Mouse (Mus musculus): ENCODE results near the gene Hexa. TPM values are rescaled to one million over a fixed set of nuclear protein-coding genes. Genes with fewer than 3 reads are reported as not detected.

Hexa gene
- polyA plus RNA-seq (2015; fragmentation: Nextera tagmentation; extraction: Ambion mirVana): 53.6 and 55.9 TPM in 2 replicates

DNA sequence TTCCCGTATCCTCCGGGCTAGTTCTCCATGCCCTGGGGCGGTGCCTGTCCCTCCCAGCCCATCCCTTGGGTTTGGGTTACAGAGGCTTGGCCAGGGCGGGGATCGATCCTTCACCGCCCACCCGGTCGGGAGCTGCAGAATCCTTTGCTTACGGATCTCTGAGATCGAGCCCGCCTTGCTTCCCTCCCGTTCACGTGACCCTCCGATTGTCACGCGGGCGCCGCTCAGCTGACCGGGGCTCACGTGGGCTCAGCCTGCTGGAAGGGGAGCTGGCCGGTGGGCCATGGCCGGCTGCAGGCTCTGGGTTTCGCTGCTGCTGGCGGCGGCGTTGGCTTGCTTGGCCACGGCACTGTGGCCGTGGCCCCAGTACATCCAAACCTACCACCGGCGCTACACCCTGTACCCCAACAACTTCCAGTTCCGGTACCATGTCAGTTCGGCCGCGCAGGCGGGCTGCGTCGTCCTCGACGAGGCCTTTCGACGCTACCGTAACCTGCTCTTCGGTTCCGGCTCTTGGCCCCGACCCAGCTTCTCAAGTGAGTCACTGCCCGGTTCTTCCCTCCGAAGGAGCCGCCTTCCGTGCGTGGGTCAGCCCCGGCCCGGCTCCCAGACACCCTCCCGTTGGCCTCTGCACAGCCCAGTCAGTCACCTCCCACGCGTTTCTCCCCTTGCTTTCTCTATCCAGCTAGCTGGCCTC, at the start of gene Hexa, which contains the start of gene Tmem202:
Gene Hexa, plus strand, starts transcription at position 100 of the 697 bp plus-strand sequence.
Gene Tmem202, minus strand, starts transcription at position 407 of the 697 bp plus-strand sequence.

GRCm38 (mm10) chr9:59577844-59578504, 38.6 kb downstream of the Hexa start, which contains the start of gene Celf6:
Gene Celf6 (plus strand): TSS chr9:59577917.

Other genes with a start within 250 kb of the Hexa start
- 21.8 and 22.0 TPM in 2 replicates for gene Adpgk, start 248.0 kb upstream of the Hexa start, polyA plus RNA-seq (2015; fragmentation: Nextera tagmentation; extraction: Ambion mirVana)
- gene Bbs4, start 186.0 kb upstream of the Hexa start, polyA plus RNA-seq (2015; fragmentation: Nextera tagmentation; extraction: Ambion mirVana): 45.0 and 50.2 TPM in 2 replicates
- gene Arih1, start 52.9 kb upstream of the Hexa start, polyA plus RNA-seq (2015; fragmentation: Nextera tagmentation; extraction: Ambion mirVana): 9.1 and 10.3 TPM in 2 replicates
- 2.0 and 2.5 TPM in 2 replicates for gene Tmem202, start 307 bp downstream of the Hexa start, polyA plus RNA-seq (2015; fragmentation: Nextera tagmentation; extraction: Ambion mirVana)
- 31.7 and 35.2 TPM in 2 replicates for gene Celf6, start 38.4 kb downstream of the Hexa start, polyA plus RNA-seq (2015; fragmentation: Nextera tagmentation; extraction: Ambion mirVana)
- gene Parp6, start 77.7 kb downstream of the Hexa start, polyA plus RNA-seq (2015; fragmentation: Nextera tagmentation; extraction: Ambion mirVana): 136 and 161 TPM in 2 replicates
- gene Pkm, start 116.8 kb downstream of the Hexa start, polyA plus RNA-seq (2015; fragmentation: Nextera tagmentation; extraction: Ambion mirVana): 740 and 780 TPM in 2 replicates
- gene Gramd2, start 140.6 kb downstream of the Hexa start, polyA plus RNA-seq (2015; fragmentation: Nextera tagmentation; extraction: Ambion mirVana): 3.5 and 4.8 TPM in 2 replicates
- gene Senp8, start 211.2 kb downstream of the Hexa start, polyA plus RNA-seq (2015; fragmentation: Nextera tagmentation; extraction: Ambion mirVana): 6.8 and 8.2 TPM in 2 replicates
- gene Myo9a, start 211.4 kb downstream of the Hexa start, polyA plus RNA-seq (2015; fragmentation: Nextera tagmentation; extraction: Ambion mirVana): 15.7 and 17.1 TPM in 2 replicates